Mouse (Mus musculus) liver, adult 2 months (tissue): ENCODE measurements around the gene Sh2d2a.

Experiments used
- CTCF ChIP-seq: fragments of 200-500 bp; IDR thresholded peaks from 2 replicates; pipeline ENCODE4 v1.5.1; 2011; ENCODE audit warnings: low read depth, low read length, control low read depth
- POLR2A ChIP-seq: fragments of 200-500 bp; IDR thresholded peaks from 2 replicates; pipeline ENCODE4 v1.6.1; 2011; ENCODE audit warnings: low read length, control low read depth; ENCODE audit not compliant: insufficient read depth; ENCODE audit errors: extremely low read depth

GRCm38 (mm10) chr3:87899776-87900175 lies 53.2 kb downstream of the Sh2d2a start:
- TF ChIP-seq CTCF (no peak), POLR2A (no peak)
